Mouse (Mus musculus) stomach, embryonic 15.5 days (tissue): ENCODE results near the gene Iffo2. TPM values are rescaled to one million over a fixed set of nuclear protein-coding genes. Genes with fewer than 3 reads are reported as not detected.

Experiments used
- ATAC-seq: fragments of 200-750 bp; cut with Nextera tagmentation; 2 replicates; pipeline ENCODE4 v1.8.0; 2017; ENCODE audit warnings: low read depth, moderate number of reproducible peaks, moderate TSS enrichment; ENCODE audit not compliant: insufficient read depth, low FRiP score
- H3K27ac ChIP-seq: fragments of 300-500 bp; sonication (generic); 2 replicates; pipeline ENCODE4 v1.5.1; 2015; ENCODE audit warnings: mild to moderate bottlenecking, inconsistent platforms
- H3K27me3 ChIP-seq: fragments of 300-500 bp; sonication (generic); replicated peaks from 2 replicates; pipeline ENCODE4 v1.6.1; 2015; ENCODE audit warnings: inconsistent platforms
- H3K36me3 ChIP-seq: fragments of 300-500 bp; sonication (generic); 2 replicates; pipeline ENCODE4 v1.6.1; 2015; ENCODE audit warnings: inconsistent platforms
- H3K4me1 ChIP-seq: fragments of 300-500 bp; sonication (generic); 2 replicates; pipeline ENCODE4 v1.6.1; 2015; ENCODE audit warnings: inconsistent platforms
- H3K4me2 ChIP-seq: fragments of 300-500 bp; sonication (generic); 2 replicates; pipeline ENCODE4 v1.6.1; 2015; ENCODE audit warnings: mild to moderate bottlenecking, inconsistent platforms
- H3K4me3 ChIP-seq: fragments of 300-500 bp; sonication (generic); replicated peaks from 2 replicates; pipeline ENCODE4 v1.5.1; 2015; ENCODE audit warnings: inconsistent platforms
- H3K9ac ChIP-seq: fragments of 300-500 bp; sonication (generic); 2 replicates; pipeline ENCODE4 v1.6.1; 2015; ENCODE audit warnings: inconsistent platforms
- H3K9me3 ChIP-seq: fragments of 300-500 bp; sonication (generic); 2 replicates; pipeline ENCODE4 v1.6.1; 2016; ENCODE audit warnings: inconsistent platforms
- WGBS: fragments of 180-500 bp; shearing (Covaris S2); methylation state at CpG from one replicate; pipeline ENCODE4 v1.1.7; 2015; 5-methylcytosine and 5-hydroxymethylcytosine counted together
- microRNA-seq: library from miRNA; unstranded; fragments of <30 nt; microRNA quantifications from one replicate; pipeline ENCODE4, GENCODE M21; 2016
- polyA plus RNA-seq: library from polyadenylated mRNA; unstranded; fragments of >200 nt; fragmentation: Nextera tagmentation; extraction: Ambion mirVana; gene quantifications from 2 replicates; pipeline ENCODE4 v1.2.1, GENCODE M21; 2015

The Iffo2 gene
- polyA plus RNA-seq, 1 experiment from 2014 or later: 4.2 TPM

- H3K36me3 ChIP-seq: no peaks in the 10 kb centered on the region
- no peaks in the 10 kb centered on the region for H3K27me3 ChIP-seq
- no peaks in the 10 kb centered on the region for H3K9me3 ChIP-seq
- H3K4me2 ChIP-seq: no peak overlapping the region
- no peak overlapping the region for H3K27ac ChIP-seq
- no peak overlapping the region for H3K4me3 ChIP-seq
- no peak for ATAC-seq
- 87% methylated on average over 14 of the region's 14 CpGs for WGBS
- no peak overlapping the region for H3K9ac ChIP-seq
- H3K4me1 ChIP-seq: no peaks in the 10 kb centered on the region
Measured at GRCm38 (mm10) chr4:139661897-139662296, 131.5 kb downstream of the Iffo2 start.

GRCm38 (mm10) chr4:139667632-139668031, 137.3 kb downstream of the Iffo2 start:
- Histone ChIP-seq H3K27me3 (no peaks in the 10 kb centered on the region), H3K4me3 (no peak overlapping the region), H3K9ac (no peak overlapping the region), H3K27ac (no peak overlapping the region), H3K4me2 (no peak overlapping the region), H3K9me3 (no peaks in the 10 kb centered on the region), H3K4me1 (no peaks in the 10 kb centered on the region), H3K36me3 (no peaks in the 10 kb centered on the region)
- peak; percentile 47; the same call in 1 of the 2 replicates for ATAC-seq
- WGBS: 57% methylated on average over 6 of the region's 6 CpGs

GRCm38 (mm10) chr4:139669847-139670246, 139.5 kb downstream of the Iffo2 start:
- Histone ChIP-seq H3K4me3 (no peak overlapping the region), H3K27me3 (no peaks in the 10 kb centered on the region), H3K4me1 (no peaks in the 10 kb centered on the region), H3K9me3 (no peaks in the 10 kb centered on the region), H3K36me3 (no peaks in the 10 kb centered on the region), H3K27ac (no peak overlapping the region), H3K9ac (no peak overlapping the region), H3K4me2 (no peak overlapping the region)
- 15% methylated on average over 6 of the region's 6 CpGs for WGBS
- ATAC-seq: no peak

Small RNA genes within 50 kb of the gene (microRNA-seq; reads per million reads assigned to microRNA genes)
- not detected for gene Gm25571
- not detected for gene Mir7020

Other genes starting within 250 kb of the Iffo2 start
- 14.3 and 14.9 TPM in 2 replicates for gene Pqlc2, start 219.8 kb upstream of the Iffo2 start, polyA plus RNA-seq
- 111 and 125 TPM in 2 replicates for gene Akr7a5, start 219.8 kb upstream of the Iffo2 start, polyA plus RNA-seq
- gene Mrto4, start 178.0 kb upstream of the Iffo2 start, polyA plus RNA-seq: 99.6 and 116 TPM in 2 replicates
- 22.6 and 27.8 TPM in 2 replicates for gene Emc1, start 178.0 kb upstream of the Iffo2 start, polyA plus RNA-seq
- 59.4 and 70.2 TPM in 2 replicates for gene Ubr4, start 177.9 kb upstream of the Iffo2 start, polyA plus RNA-seq
- not detected in 2 replicates for gene Gm21969, start 72.6 kb downstream of the Iffo2 start, polyA plus RNA-seq
- gene Aldh4a1, start 92.3 kb downstream of the Iffo2 start, polyA plus RNA-seq: 27.6 and 30.7 TPM in 2 replicates
- not detected in 2 replicates for gene Tas1r2, start 123.0 kb downstream of the Iffo2 start, polyA plus RNA-seq